Mouse (Mus musculus) v-Abl transformed pro-B cells (cell line): ENCODE measurements around the gene Hccs.

ENCODE experiments used
- in situ Hi-C, 2 experiments: fragments of 400-800 bp; cut with MboI; formaldehyde crosslinking; loops; one replicate each; pipeline ENCODE4 v1.15.1; 2025; ENCODE audit not compliant: unreplicated experiment in 2 of 2

Hccs gene

DNA sequence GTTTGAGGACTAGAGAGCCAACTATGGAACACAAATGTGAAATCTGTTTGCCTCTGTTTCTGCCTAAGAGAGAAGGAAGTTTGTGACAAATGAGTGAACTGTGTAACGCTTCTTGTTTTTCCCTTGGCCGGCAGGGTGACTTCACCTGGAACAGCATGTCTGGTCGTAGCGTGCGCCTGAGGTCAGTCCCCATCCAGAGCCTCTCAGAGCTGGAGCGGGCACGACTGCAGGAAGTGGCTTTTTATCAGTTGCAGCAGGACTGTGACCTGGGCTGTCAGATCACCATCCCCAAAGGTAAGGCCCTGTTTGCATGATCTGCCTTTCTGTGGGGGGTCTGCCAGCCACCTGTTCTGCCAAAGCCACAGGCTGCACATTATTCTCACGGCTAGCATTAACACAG lies 100.1 kb downstream of the Hccs start:
- in situ Hi-C loops: no loop called here

DNA sequence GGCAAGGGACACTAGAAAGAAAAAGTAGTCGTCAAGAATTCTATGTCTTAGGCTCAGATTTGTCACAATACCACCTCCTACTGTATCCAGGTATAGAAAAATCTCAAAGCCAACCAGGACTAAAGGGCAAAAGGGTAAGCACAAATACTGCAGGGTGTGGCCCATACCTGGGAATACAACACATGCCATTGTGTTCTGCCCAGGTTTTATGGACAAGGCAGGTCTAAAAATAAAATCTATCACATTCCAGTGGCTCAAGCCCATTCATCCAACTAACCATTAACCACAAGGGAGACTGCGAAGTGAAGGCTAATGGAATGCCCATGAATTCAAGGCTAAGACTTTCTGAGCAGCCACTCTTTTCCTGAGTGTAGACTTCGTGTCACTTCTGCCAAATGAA lies 110.2 kb downstream of the Hccs start:
- in situ Hi-C loops: no loop called here
